ENCODE assay signal across 8 mouse cellular contexts in genomic region chr11:120633520-120634343, GRCm38 (mm10). TPM values are rescaled to one million over a fixed set of nuclear protein-coding genes. Genes with fewer than 3 reads are reported as not detected.
DNase-seq lines count a peak whose midpoint lies in the region; ATAC-seq and TF ChIP-seq lines count a peak whose summit lies in the region.

Gene Mafg (minus strand): TSS chr11:120633600.

- intact Hi-C loops in heart, postnatal 36 days (cut with DNase I) = no loop called here

- H3K4me1 ChIP-seq in ES-E14 (ENCODE audit: control insufficient read depth in 2 of 2, insufficient read depth in 2 of 2, low read length in 2 of 2, poor library complexity in 1 of 2) = peaks cover 4 to 32% of the 10 kb centered on the region in 2 experiments
- peaks cover 31% of the 10 kb centered on the region for H3K4me1 ChIP-seq in forebrain, embryonic 16.5 days (replicated peaks; ENCODE audit: control insufficient read depth, insufficient read depth, low read length)
- H3K4me1 ChIP-seq in lung, embryonic 14.5 days (ENCODE audit: insufficient read depth) = peaks cover 19% of the 10 kb centered on the region
- H3K4me1 ChIP-seq in olfactory bulb, adult 2 months (ENCODE audit: control insufficient read depth, insufficient read depth, low read length) = peaks cover 37% of the 10 kb centered on the region
- H3K4me1 ChIP-seq in thymus, adult 2 months (replicated peaks; ENCODE audit: control insufficient read depth, insufficient read depth, low read length) = peaks cover 45% of the 10 kb centered on the region

- DNase-seq in ES-E14 (ENCODE audit: low read depth, low spot score) = peak; percentile 91
- peak; percentile 93 for DNase-seq in cerebellum, adult 11-12 months
- DNase-seq in heart, postnatal 36 days = peak; percentile 88 to 92
- DNase-seq in layer of hippocampus, adult 2 months (ENCODE audit: low spot score in 2 of 2) = peak; percentile 92 to 93
- peak; percentile 99 for DNase-seq in lung, embryonic 14.5 days
- peak; percentile 85 for DNase-seq in thymus, adult 2 months

- no peaks in the 10 kb centered on the region for H3K27me3 ChIP-seq in forebrain, embryonic 16.5 days (replicated peaks; ENCODE audit: control insufficient read depth, insufficient read depth, low read length)
- H3K27me3 ChIP-seq in lung, embryonic 14.5 days (ENCODE audit: insufficient read depth, low read length) = no peaks in the 10 kb centered on the region
- H3K27me3 ChIP-seq in thymus, adult 2 months (ENCODE audit: control insufficient read depth, insufficient read depth, low read length) = no peaks in the 10 kb centered on the region

- TF ChIP-seq POLR2A in olfactory bulb, adult 2 months (IDR thresholded peaks at IDR 0.05; ENCODE audit: insufficient read depth, low read depth, low read length) = peak; percentile 44; the same call in 1 of the 2 replicates
- no peak for TF ChIP-seq POLR2A in thymus, adult 2 months (IDR thresholded peaks at IDR 0.05; ENCODE audit: control insufficient read depth, extremely low read depth, insufficient read depth, low read length, poor library complexity)

- TF ChIP-seq CTCF in layer of hippocampus, adult 2 months (conservative IDR thresholded peaks at IDR 0.05) = no peak
- no peak for TF ChIP-seq CTCF in lung, embryonic 14.5 days (IDR thresholded peaks at IDR 0.05; ENCODE audit: low read depth)
- no peak for TF ChIP-seq CTCF in olfactory bulb, adult 2 months (IDR thresholded peaks at IDR 0.05; ENCODE audit: insufficient read depth, low read depth, low read length)
- peak; percentile 29; the same call in 1 of the 2 replicates for TF ChIP-seq CTCF in thymus, adult 2 months (IDR thresholded peaks at IDR 0.05; ENCODE audit: borderline replicate concordance, control insufficient read depth, extremely low read depth, insufficient read depth, low read length, poor library complexity)

- peak; percentile 95 for ATAC-seq in forebrain, embryonic 16.5 days
- ATAC-seq in lung, embryonic 14.5 days (ENCODE audit: insufficient read depth) = peak; percentile 89

- H3K9me3 ChIP-seq in ES-E14 (ENCODE audit: control insufficient read depth, insufficient read depth, low read depth, low read length) = no peaks in the 10 kb centered on the region
- H3K9me3 ChIP-seq in forebrain, embryonic 16.5 days (ENCODE audit: control insufficient read depth, low read length) = no peaks in the 10 kb centered on the region
- no peaks in the 10 kb centered on the region for H3K9me3 ChIP-seq in lung, embryonic 14.5 days (ENCODE audit: low read depth, low read length)

- in situ Hi-C loops in ES-E14 (cut with MboI; ENCODE audit: low sequenced_read_pairs in 2 of 2, unreplicated experiment in 2 of 2) = no loop called here

- peak within 1 kb of the TSS; percentile 98 for H3K9ac ChIP-seq in ES-E14 (ENCODE audit: insufficient read depth, low read depth, low read length, poor library complexity, severe bottlenecking)
- H3K9ac ChIP-seq in forebrain, embryonic 16.5 days (replicated peaks; ENCODE audit: low read depth, low read length) = peak within 1 kb of the TSS; percentile 85
- peak within 1 kb of the TSS; percentile 91 for H3K9ac ChIP-seq in lung, embryonic 14.5 days

- H3K27ac ChIP-seq in ES-E14 (ENCODE audit: insufficient read depth, low read depth, low read length, poor library complexity, severe bottlenecking) = peak within 1 kb of the TSS; percentile 96
- H3K27ac ChIP-seq in forebrain, embryonic 16.5 days (ENCODE audit: low read length) = peak within 1 kb of the TSS; percentile 79
- peak within 1 kb of the TSS; percentile 95 for H3K27ac ChIP-seq in layer of hippocampus, adult 2 months
- H3K27ac ChIP-seq in lung, embryonic 14.5 days (ENCODE audit: low read depth) = peak within 1 kb of the TSS; percentile 93
- peak within 1 kb of the TSS; percentile 82 for H3K27ac ChIP-seq in olfactory bulb, adult 2 months (ENCODE audit: insufficient read depth, low read depth, low read length)
- H3K27ac ChIP-seq in thymus, adult 2 months (ENCODE audit: control insufficient read depth, insufficient read depth, low read length) = no peak within 1 kb of the TSS

- H3K4me2 ChIP-seq in forebrain, embryonic 16.5 days (ENCODE audit: low read length) = peak within 1 kb of the TSS; percentile 61
- peak within 1 kb of the TSS; percentile 86 for H3K4me2 ChIP-seq in lung, embryonic 14.5 days

- WGBS in forebrain, embryonic 16.5 days = 11% methylated on average over 58 of the region's 58 CpGs
- 10% methylated on average over 56 of the region's 58 CpGs for WGBS in lung, embryonic 14.5 days
- 10% methylated on average over 58 of the region's 58 CpGs for WGBS in olfactory bulb, adult 2 months
- WGBS in thymus, adult 2 months = 17% methylated on average over 56 of the region's 58 CpGs

- peaks cover 9% of the 10 kb centered on the region for H3K36me3 ChIP-seq in ES-E14 (ENCODE audit: control insufficient read depth, insufficient read depth, low read length, poor library complexity, severe bottlenecking)
- peaks cover 6% of the 10 kb centered on the region; the same call in 1 of the 2 replicates for H3K36me3 ChIP-seq in forebrain, embryonic 16.5 days (ENCODE audit: control insufficient read depth, insufficient read depth)
- peaks cover 10% of the 10 kb centered on the region for H3K36me3 ChIP-seq in lung, embryonic 14.5 days (ENCODE audit: insufficient read depth)
- no peaks in the 10 kb centered on the region for H3K36me3 ChIP-seq in thymus, adult 2 months (ENCODE audit: control insufficient read depth, insufficient read depth, low read length)

- H3K4me3 ChIP-seq in ES-E14 (ENCODE audit: insufficient read depth in 1 of 2, low read depth in 1 of 2, low read length in 2 of 2, poor library complexity in 1 of 2, severe bottlenecking in 1 of 2) = peak within 1 kb of the TSS; percentile 95 to 97
- H3K4me3 ChIP-seq in forebrain, embryonic 16.5 days (replicated peaks; ENCODE audit: low read length) = peak within 1 kb of the TSS; percentile 84
- H3K4me3 ChIP-seq in layer of hippocampus, adult 2 months = peak within 1 kb of the TSS; percentile 88
- H3K4me3 ChIP-seq in lung, embryonic 14.5 days (ENCODE audit: low read depth, low read length) = peak within 1 kb of the TSS; percentile 95
- H3K4me3 ChIP-seq in olfactory bulb, adult 2 months (ENCODE audit: insufficient read depth, low read depth, low read length) = peak within 1 kb of the TSS; percentile 97
- H3K4me3 ChIP-seq in thymus, adult 2 months (ENCODE audit: control insufficient read depth, insufficient read depth, low read length) = peak within 1 kb of the TSS; percentile 84

TF ChIP-seq in ES-E14, 5 proteins besides CTCF, POLR2A, EP300 and RAD21:
- TF ChIP-seq ZC3H11A (IDR thresholded peaks at IDR 0.05; ENCODE audit: borderline replicate concordance, low read depth, low read length) (no peak), HCFC1 (IDR thresholded peaks at IDR 0.05; ENCODE audit: borderline replicate concordance, insufficient read depth, low read length) (peak; percentile 66; the same call in 1 of the 2 replicates), CHD2 (IDR thresholded peaks at IDR 0.05; ENCODE audit: low read depth, low read length) (peak; percentile 94)

RNA-seq across cellular contexts. Expression of gene Mafg, which starts in this region (rescaled TPM):
- total RNA-seq in ES-E14 (2012; rRNA removed) = 42.6 and 48.4 TPM in 2 replicates
- polyA plus RNA-seq in forebrain, embryonic 16.5 days (2015; fragmentation: Nextera tagmentation; extraction: Ambion mirVana) = 39.9 and 40.1 TPM in 2 replicates
- total RNA-seq in heart, postnatal 36 days (2021) = 10 to 100 TPM; 39.3 to 43.8 TPM
- total RNA-seq in layer of hippocampus, adult 2 months (2021) = 10 to 100 TPM; 71.6 to 80.3 TPM
- polyA plus RNA-seq in lung, embryonic 14.5 days (2014; fragmentation: Nextera tagmentation; extraction: Ambion mirVana) = 25.3 and 28.6 TPM in 2 replicates
- polyA plus RNA-seq in olfactory bulb, adult 2 months (2012; ENCODE audit: insufficient read depth, insufficient read length, low replicate concordance, missing spikeins) = 234 TPM in 1 of 2 replicates, not detected in the other
- 33.6 and 35.5 TPM in 2 replicates for polyA plus RNA-seq in thymus, adult 2 months (2012; rRNA removed)
